Mouse (Mus musculus) adrenal gland, postnatal 25 days (tissue): ENCODE data around the gene Fbxo28. TPM values are rescaled to one million over a fixed set of nuclear protein-coding genes. Genes with fewer than 3 reads are reported as not detected.
"Not testable (repeated sequence)": the region's sequence is repeated elsewhere in the genome, so short reads cannot be mapped to it uniquely, and the experiment has no call there.

Experiments
- DNase-seq: peaks from one replicate; pipeline ENCODE4 v3.0.0; 2021; ENCODE audit warnings: mixed read lengths
- total RNA-seq: library from RNA; stranded (reverse); gene quantifications from 2 replicates; pipeline ENCODE4 v1.2.3, GENCODE M21; 2021

The Fbxo28 gene
- total RNA-seq, 1 experiment from 2014 or later, result 45.9 TPM

DNA sequence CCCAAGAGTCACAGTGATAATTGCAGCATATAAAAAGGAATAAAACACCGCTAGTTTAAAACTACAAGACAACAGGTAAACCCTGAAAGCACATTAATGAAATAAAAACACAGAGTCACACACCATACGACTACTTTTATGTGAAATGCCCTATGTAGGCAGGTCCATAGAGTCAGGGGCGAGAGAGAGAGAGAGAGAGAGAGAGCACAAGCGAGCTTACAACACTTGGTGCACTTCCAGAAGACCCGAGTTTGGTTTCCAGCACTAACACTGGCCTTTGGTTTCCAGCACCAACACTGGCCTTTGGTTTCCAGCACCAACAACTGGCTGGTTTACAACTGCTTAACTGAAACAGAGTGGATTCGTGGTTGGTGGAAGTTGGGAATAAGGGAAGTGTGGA is 564 bp upstream of the Fbxo28 start:
- DNase-seq, result no peak

DNA sequence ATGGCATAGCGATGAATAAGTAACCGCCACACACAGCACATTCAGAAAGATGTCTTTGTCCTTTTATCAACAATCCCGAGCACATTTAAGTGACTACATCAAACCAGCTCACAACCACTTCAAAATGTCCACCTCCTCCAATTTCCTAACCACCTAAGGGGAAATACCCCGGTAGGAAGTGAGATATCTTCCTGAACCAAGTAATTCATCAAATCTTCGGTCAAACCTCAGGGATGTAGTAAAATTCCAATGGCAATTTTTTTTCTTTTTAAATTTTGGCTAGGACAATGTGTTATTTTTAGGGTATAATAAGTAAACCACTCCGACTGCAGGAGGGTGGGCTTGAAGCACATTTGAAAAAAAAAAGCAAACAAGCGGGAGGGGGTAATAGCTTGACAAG is 1.1 kb downstream of the Fbxo28 start:
- no peak for DNase-seq

DNA sequence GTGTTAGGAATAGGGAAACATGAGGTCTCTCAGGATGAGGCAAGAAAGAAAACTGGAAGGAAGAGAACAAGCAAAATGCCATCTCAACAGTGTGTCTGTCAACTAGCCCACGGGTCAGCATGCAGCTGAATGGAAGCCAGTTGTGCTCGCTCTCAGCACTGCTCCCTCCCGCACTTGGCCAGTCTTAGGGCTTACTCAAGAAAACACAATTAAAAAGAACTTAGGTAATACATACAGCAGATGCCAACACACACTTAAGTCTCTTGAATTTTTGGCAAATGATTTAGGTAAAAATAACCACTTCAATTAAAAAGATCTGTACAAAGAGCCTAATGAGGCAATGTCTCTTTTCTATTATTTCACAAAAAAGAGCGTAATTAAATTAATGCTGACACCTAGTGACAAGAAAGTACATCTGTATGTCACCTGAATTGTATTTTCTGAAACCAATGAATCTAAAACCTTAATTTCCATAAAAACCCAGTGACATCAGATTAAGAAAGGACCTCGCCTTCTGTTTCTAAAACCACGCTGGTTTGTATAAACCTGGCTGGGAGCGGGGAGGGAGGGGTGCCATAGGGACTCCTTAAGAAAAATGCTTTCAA is 2.4 kb downstream of the Fbxo28 start:
- DNase-seq, result no peak

DNA sequence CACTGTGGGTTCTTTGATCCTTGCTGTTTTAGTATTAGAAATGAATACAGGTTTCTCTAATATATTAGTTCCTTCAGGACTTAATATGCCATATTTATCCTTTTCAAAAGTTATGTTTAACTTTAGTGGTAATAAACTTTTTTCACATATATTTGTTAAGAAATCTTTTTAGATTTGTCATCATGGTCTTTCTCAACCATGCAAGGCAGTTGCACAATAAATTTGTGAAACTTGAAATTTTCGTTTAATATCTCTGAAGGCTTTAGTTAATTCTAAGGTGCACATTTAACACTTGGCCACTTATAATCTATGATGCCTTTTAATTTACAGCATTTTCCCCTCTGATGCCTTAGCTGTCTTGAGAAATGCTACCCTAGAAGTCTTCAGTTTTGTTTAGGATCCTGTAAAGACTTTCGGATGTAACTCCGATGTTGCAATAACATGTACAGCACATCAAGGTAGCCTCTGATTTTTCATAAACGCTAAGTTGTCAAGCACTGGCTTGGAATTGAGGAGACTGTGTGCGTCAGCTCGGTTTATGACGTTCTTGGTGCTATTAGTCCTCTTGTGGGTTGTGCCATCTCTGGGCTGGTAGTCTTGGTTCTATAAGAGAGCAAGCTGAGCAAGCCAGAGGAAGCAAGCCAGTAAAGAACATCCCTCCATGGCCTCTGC is 7.5 kb downstream of the Fbxo28 start:
- DNase-seq, result no peak

DNA sequence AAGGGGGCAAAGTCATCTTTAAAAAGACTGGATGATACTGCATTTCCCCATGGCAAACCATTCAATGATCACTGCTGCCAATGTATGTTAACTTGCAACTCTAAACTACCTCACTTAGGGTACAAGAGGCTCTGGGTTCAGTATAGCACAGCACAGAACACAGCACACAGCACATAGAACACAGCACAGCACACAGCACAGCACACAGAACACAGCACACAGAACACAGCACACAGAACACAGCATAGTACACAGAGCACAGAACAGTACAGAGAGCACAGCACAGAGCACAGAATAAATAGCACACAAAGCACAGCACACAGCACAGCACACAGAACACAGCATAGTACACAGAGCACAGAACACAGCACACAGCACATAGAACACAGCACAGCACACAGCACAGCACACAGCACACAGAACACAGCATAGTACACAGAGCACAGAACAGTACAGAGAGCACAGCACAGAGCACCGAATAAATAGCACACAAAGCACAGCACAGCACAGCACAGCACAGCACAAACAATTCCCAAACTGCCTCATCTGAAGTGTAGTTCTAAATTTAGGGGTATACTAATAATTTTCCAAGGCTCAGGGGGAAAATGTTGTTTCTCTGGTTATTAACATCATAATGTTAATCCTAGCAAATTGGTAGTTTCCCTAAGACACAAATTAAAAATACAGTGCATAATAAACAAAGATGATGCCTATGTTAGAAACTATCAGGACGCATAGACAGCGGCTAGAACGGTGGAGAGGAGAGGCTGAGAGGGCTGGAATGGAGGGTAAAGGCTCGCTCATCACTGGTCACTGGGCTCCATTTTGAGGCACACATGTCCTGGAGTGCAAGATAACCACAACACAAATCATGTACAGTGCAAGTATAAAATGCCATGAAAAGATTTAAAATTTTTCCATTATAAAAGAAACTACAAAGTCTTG is 9.1 kb downstream of the Fbxo28 start:
- no peak for DNase-seq

DNA sequence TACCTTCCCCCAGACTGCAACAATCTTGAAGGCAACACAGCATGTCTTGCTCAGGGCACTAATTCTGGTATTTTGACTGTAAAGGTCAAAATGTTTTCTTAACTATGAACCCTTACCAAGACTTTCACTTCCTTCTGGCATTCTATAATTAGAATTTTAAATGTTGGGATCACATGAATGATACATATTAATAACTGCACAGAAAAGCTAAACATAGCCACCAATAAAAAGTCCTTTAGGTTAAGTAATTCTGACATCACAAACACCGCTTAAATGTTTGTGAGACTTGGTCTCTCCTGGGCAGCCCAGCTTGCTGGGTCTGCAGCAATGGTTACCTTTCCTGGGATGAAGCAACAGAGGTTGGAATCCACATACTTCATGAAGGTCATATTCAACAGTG is 15.5 kb downstream of the Fbxo28 start:
- no peak for DNase-seq

DNA sequence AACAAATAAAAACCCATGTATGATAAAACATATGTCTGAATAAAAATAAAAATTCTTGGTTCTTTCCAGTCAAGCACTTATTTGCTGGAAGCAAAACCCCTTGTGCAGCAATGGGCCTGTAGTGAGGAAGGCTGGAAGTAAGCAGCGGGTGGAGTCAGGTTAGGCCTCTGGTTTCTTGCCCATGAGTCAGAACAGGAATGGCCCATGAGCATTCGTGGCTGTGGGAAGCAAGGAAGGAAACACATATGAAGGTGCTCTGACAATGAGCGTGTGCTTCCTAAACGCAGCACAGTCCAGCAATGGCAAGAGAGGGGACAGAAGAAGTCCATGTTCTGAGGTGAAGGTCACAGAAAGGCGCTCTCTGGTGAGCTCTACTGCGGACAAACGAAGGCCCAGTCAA is 16.9 kb downstream of the Fbxo28 start:
- no peak for DNase-seq

- no peak for DNase-seq
Observed at GRCm38 (mm10) chr1:182323139-182323538, 18.3 kb downstream of the Fbxo28 start.

DNA sequence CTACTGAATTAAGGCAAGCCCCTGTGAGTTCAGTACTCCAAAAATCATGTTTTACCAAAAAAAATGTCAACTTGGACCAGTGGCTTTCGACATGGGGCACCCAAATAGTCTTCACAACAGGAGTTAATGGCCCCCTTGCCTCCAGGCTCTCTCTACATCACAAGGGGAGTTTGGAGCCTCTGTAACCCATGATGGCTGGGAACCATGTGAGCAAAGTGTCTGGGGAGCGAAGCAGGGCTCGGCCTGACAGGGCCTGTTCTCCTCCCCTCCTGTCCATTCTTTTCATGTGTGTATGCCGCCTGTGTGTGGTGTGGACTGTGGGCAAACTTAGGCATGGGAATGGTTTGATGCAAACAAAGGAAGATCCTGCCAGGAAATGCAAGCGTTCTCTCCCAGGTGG is 27.2 kb downstream of the Fbxo28 start:
- DNase-seq, result no peak

DNA sequence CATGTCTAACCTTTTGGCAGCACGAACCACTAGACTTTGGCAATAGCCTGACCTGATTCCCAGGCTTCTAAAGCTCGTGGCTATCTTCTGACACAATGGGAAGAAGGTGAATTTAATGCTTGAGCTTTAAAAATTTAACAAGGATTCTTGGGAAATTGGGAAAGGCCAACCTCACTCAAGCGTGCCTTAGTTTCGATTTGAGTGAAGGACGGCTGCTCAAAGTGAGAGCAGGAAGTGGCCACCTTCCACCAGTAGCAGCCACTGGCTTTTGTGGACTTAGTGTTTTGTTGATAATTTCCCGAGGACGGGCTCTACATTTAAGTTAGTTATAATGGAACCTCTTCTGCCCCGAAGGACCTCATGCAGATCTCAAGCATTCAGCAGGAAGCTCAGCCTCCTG is 28.2 kb downstream of the Fbxo28 start:
- no peak for DNase-seq

- no peak for DNase-seq
Observed at GRCm38 (mm10) chr1:182311376-182311775, 30.1 kb downstream of the Fbxo28 start.

GRCm38 (mm10) chr1:182310316-182310715 is 31.1 kb downstream of the Fbxo28 start:
- no peak for DNase-seq

DNA sequence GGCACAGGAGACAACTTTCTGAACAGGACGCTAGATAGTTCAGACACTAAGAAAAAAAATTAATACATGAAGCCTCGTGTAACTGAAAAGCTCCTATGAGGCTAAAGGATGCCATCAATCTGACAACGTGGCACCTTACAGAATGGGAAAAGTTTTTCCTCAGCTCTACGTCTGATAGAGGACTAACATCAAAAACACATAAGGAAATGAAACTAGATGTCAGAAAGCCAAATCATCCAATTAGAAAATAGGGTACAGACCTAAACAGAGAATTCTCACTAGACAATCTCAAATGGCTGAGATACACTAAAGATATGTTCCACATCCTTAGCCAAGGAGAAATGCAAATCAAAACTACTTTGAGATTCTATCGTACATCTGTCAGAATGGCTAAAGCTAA is 32.0 kb downstream of the Fbxo28 start:
- no peak for DNase-seq

- no peak for DNase-seq
Observed at GRCm38 (mm10) chr1:182302916-182303315, 38.5 kb downstream of the Fbxo28 start.

GRCm38 (mm10) chr1:182302176-182302870 is 39.1 kb downstream of the Fbxo28 start:
- DNase-seq, result no peak

GRCm38 (mm10) chr1:182297821-182298220 is 43.6 kb downstream of the Fbxo28 start:
- no peak for DNase-seq

GRCm38 (mm10) chr1:182297246-182297645 is 44.2 kb downstream of the Fbxo28 start:
- no peak for DNase-seq

DNA sequence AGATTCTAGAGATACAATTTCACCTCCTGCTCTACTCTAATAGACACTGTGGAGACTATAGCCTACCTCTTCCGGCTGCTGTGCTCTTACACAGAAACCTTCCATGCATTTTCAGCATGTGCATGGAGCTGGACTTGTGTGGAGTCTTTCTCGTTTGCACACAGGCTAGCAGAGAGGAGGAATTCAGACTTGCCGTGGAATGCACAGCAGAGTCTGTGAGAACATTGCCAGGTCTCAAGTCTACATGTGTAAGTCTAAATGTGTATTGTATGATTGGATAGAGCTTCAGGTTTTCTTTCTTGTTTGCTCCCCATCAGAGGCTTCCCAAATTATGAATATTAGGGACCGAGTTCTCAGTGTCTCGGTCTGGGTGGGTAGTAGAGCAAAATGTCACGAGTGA is 44.6 kb downstream of the Fbxo28 start:
- no peak for DNase-seq

- DNase-seq, result no peak
Observed at GRCm38 (mm10) chr1:182296141-182296540, 45.3 kb downstream of the Fbxo28 start.

- DNase-seq, result no peak
Observed at GRCm38 (mm10) chr1:182292291-182292690, 49.1 kb downstream of the Fbxo28 start.

DNA sequence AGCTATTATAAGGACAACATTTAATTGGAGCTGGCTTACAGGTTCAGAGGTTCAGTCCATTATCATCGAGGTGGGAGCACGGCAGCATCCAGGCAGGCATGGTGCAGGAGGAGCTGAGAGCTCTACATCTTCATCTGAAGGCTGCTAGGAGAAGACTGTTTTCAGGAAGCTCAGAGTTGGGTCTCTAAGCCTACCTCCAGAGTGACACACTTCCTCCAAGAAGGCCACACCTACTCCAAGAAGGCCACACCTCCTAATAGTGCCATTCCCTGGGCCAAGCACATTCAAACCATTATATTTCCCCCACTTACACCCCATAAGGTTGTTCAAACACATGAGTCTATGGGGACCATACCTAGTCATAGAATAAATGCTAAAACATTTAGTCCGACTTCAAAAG is 50.7 kb downstream of the Fbxo28 start:
- DNase-seq, result not testable (repeated sequence)

DNA sequence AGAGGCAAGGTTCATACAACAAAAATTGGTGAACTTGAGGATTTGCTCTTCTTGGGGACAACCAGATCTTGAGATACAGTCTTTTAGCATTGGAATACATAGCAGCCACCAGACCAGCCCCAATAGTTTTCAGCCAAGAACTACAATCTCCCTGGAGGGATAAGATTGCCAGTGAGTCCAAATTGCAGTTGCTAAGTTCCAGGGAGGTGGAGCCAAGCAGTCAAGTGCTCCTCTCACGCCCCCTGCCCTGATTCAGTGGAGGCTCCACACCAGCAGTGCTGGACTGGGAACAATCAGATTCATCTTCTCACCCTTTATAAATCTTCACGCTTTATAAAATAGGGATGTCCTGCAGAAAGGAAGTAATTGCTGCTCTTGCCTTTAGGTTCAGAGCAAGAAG is 51.6 kb downstream of the Fbxo28 start:
- DNase-seq, result no peak

DNA sequence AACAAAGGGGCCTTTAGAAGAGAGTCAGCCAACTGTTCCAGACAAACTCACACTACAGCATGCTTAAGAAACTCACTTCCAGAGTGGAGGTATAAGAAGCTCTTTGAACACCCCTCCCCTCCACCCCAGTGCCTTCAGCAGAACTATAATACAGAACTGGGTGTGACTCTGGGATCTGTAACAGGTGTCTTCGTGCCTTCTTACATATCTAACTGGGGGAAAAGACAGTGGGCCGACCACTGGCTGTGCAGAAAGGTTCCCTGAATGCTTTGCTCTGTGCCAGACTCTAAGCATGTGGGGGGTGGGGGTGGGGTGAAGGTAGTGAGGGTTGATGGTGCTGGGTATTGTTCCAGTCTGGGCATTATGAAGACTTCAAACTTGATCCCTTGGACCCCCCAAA is 52.8 kb downstream of the Fbxo28 start:
- no peak for DNase-seq
